Mouse (Mus musculus) megakaryocyte, embryonic 14.5 days (primary cell): ENCODE measurements at regions not wholly inside any gene's neighbourhood (a gene's known extent, or its start where the extent isn't known, plus 50 kb on each side); places are given as distances from the start of the nearest gene placed in this dataset.

Source experiments
- FLI1 ChIP-seq: IDR thresholded peaks from 2 replicates; pipeline ENCODE4 v1.6.1; 2012; ENCODE audit warnings: low read length, inconsistent platforms, mixed read lengths
- GATA1 ChIP-seq: IDR thresholded peaks from 3 replicates; pipeline ENCODE4 v1.6.1; 2012; ENCODE audit warnings: mixed read lengths, low read length, inconsistent platforms, borderline replicate concordance

GRCm38 (mm10) chr13:34398847-34399246, 53.9 kb upstream of the Slc22a23 start:
- TF ChIP-seq GATA1 (no peak), FLI1 (no peak)
